Mouse (Mus musculus) kidney, embryonic 14.5 days (tissue): Measurements from ENCODE around the gene Pip5kl1. TPM values are rescaled to one million over a fixed set of nuclear protein-coding genes. Genes with fewer than 3 reads are reported as not detected.

Source experiments
- ATAC-seq: fragments of 200-750 bp; cut with Nextera tagmentation; 2 replicates; pipeline ENCODE4 v1.8.0; 2017; ENCODE audit warnings: moderate number of reproducible peaks, mild to moderate bottlenecking, moderate TSS enrichment, moderate library complexity; ENCODE audit not compliant: low FRiP score, low TSS enrichment
- H3K27ac ChIP-seq: fragments of 300-500 bp; sonication (generic); 2 replicates; pipeline ENCODE4 v1.5.1; 2014; ENCODE audit warnings: low read depth, mild to moderate bottlenecking, low read length, moderate library complexity, mixed read lengths
- H3K27me3 ChIP-seq: fragments of 300-500 bp; sonication (generic); 2 replicates; pipeline ENCODE4 v1.6.1; 2014; ENCODE audit warnings: mild to moderate bottlenecking, low read length; ENCODE audit not compliant: control insufficient read depth, insufficient read depth
- H3K36me3 ChIP-seq: fragments of 300-500 bp; sonication (generic); 2 replicates; pipeline ENCODE4 v1.6.1; 2014; ENCODE audit warnings: low read length, mixed read lengths; ENCODE audit not compliant: control insufficient read depth, insufficient read depth
- H3K4me1 ChIP-seq: fragments of 300-500 bp; sonication (generic); 2 replicates; pipeline ENCODE4 v1.6.1; 2014; ENCODE audit warnings: low read length, mixed read lengths; ENCODE audit not compliant: control insufficient read depth, insufficient read depth
- H3K4me2 ChIP-seq: fragments of 300-500 bp; sonication (generic); replicated peaks from 2 replicates; pipeline ENCODE4 v1.6.1; 2014; ENCODE audit warnings: low read depth, mild to moderate bottlenecking, low read length
- H3K4me3 ChIP-seq: fragments of 300-500 bp; sonication (generic); 2 replicates; pipeline ENCODE4 v1.5.1; 2014; ENCODE audit warnings: mild to moderate bottlenecking, low read length
- H3K9ac ChIP-seq: fragments of 300-500 bp; sonication (generic); 2 replicates; pipeline ENCODE4 v1.6.1; 2014; ENCODE audit warnings: low read depth, mild to moderate bottlenecking, low read length, moderate library complexity
- H3K9me3 ChIP-seq: fragments of 300-500 bp; sonication (generic); 2 replicates; pipeline ENCODE4 v1.6.1; 2016; ENCODE audit warnings: low read length; ENCODE audit not compliant: control insufficient read depth
- WGBS: fragments of 180-500 bp; shearing (Covaris S2); extraction: QIAGEN DNeasy Blood & Tissue Kit; methylation state at CpG from one replicate; pipeline ENCODE4 v1.1.7; 2014; 5-methylcytosine and 5-hydroxymethylcytosine counted together
- polyA plus RNA-seq: library from polyadenylated mRNA; unstranded; fragments of >200 nt; fragmentation: Nextera tagmentation; extraction: Ambion mirVana; gene quantifications from 2 replicates; pipeline ENCODE4 v1.2.1, GENCODE M21; 2014

The Pip5kl1 gene
- polyA plus RNA-seq, 1 experiment from 2014 or later = 2.3 TPM

- Histone ChIP-seq H3K9ac (no peak overlapping the region), H3K4me1 (0 out of 2 replicates have a peak, but pooled peaks cover 3% of the 10 kb centered on the region), H3K4me3 (no peak overlapping the region), H3K27ac (no peak overlapping the region), H3K36me3 (peaks cover 13% of the 10 kb centered on the region; the same call in 1 of the 2 replicates), H3K4me2 (no peak overlapping the region), H3K27me3 (no peaks in the 10 kb centered on the region), H3K9me3 (no peaks in the 10 kb centered on the region)
- WGBS = 56% methylated on average over 7 of the region's 8 CpGs
- 0 out of 2 replicates have a peak, but pooled peaks have one; percentile 36 for ATAC-seq
Measured at GRCm38 (mm10) chr2:32601417-32602065, 26.9 kb downstream of the Pip5kl1 start.

- Histone ChIP-seq H3K36me3 (peaks cover 3% of the 10 kb centered on the region; the same call in 1 of the 2 replicates), H3K27me3 (no peaks in the 10 kb centered on the region), H3K9me3 (no peaks in the 10 kb centered on the region), H3K4me2 (peak overlapping the region; percentile 49), H3K4me1 (peaks cover 4% of the 10 kb centered on the region; the same call in 1 of the 2 replicates), H3K4me3 (peak overlapping the region; percentile 36), H3K27ac (peak overlapping the region; percentile 63; the same call in 1 of the 2 replicates), H3K9ac (0 out of 2 replicates have a peak overlapping the region, but pooled peaks have one; percentile 24)
- WGBS = 1% methylated on average over 11 of the region's 11 CpGs
- ATAC-seq = peak; percentile 68
Measured at GRCm38 (mm10) chr2:32602600-32603054, 28.0 kb downstream of the Pip5kl1 start.

- 50% methylated on average over 10 of the region's 10 CpGs for WGBS
- no peaks in the 10 kb centered on the region for H3K27me3 ChIP-seq
- H3K9ac ChIP-seq = no peak overlapping the region
- no peak for ATAC-seq
- H3K36me3 ChIP-seq = no peaks in the 10 kb centered on the region
- no peak overlapping the region for H3K4me3 ChIP-seq
- H3K4me2 ChIP-seq = no peak overlapping the region
- peaks cover 21% of the 10 kb centered on the region for H3K4me1 ChIP-seq
- H3K9me3 ChIP-seq = no peaks in the 10 kb centered on the region
- H3K27ac ChIP-seq = no peak overlapping the region
Measured at GRCm38 (mm10) chr2:32604631-32605030, 30.0 kb downstream of the Pip5kl1 start.

- WGBS = 13% methylated on average over 48 of the region's 55 CpGs
- peak overlapping the region; percentile 61 for H3K4me3 ChIP-seq
- no peaks in the 10 kb centered on the region for H3K27me3 ChIP-seq
- H3K27ac ChIP-seq = peak overlapping the region; percentile 48; the same call in 1 of the 2 replicates
- H3K4me2 ChIP-seq = peak overlapping the region; percentile 77
- H3K9me3 ChIP-seq = no peaks in the 10 kb centered on the region
- H3K9ac ChIP-seq = peak overlapping the region; percentile 74
- no peaks in the 10 kb centered on the region for H3K36me3 ChIP-seq
- H3K4me1 ChIP-seq = peaks cover 25% of the 10 kb centered on the region
- peak; percentile 78 for ATAC-seq
Measured at GRCm38 (mm10) chr2:32606161-32607142, 31.9 kb downstream of the Pip5kl1 start.

GRCm38 (mm10) chr2:32607262-32607947, 32.8 kb downstream of the Pip5kl1 start:
- 3% methylated on average over 32 of the region's 34 CpGs for WGBS
- peak; percentile 18 for ATAC-seq
- Histone ChIP-seq H3K36me3 (peaks cover 2% of the 10 kb centered on the region; the same call in 1 of the 2 replicates), H3K4me1 (peaks cover 24% of the 10 kb centered on the region), H3K4me3 (peak overlapping the region; percentile 61), H3K9ac (peak overlapping the region; percentile 74), H3K27me3 (no peaks in the 10 kb centered on the region), H3K9me3 (no peaks in the 10 kb centered on the region; the same call in 1 of the 2 replicates), H3K4me2 (peak overlapping the region; percentile 77), H3K27ac (peak overlapping the region; percentile 48; the same call in 1 of the 2 replicates)

- 2% methylated on average over 25 of the region's 25 CpGs for WGBS
- peaks cover 3% of the 10 kb centered on the region; the same call in 1 of the 2 replicates for H3K36me3 ChIP-seq
- peak overlapping the region; percentile 51 for H3K9ac ChIP-seq
- peak overlapping the region; percentile 77; the same call in 1 of the 2 replicates for H3K27ac ChIP-seq
- H3K9me3 ChIP-seq = no peaks in the 10 kb centered on the region; the same call in 1 of the 2 replicates
- peaks cover 24% of the 10 kb centered on the region for H3K4me1 ChIP-seq
- H3K4me2 ChIP-seq = peak overlapping the region; percentile 77
- no peaks in the 10 kb centered on the region for H3K27me3 ChIP-seq
- H3K4me3 ChIP-seq = peak overlapping the region; percentile 61
- ATAC-seq = peak; percentile 63
Measured at GRCm38 (mm10) chr2:32608141-32608777, 33.7 kb downstream of the Pip5kl1 start.

- ATAC-seq = peak; percentile 2; the same call in 1 of the 2 replicates
- Histone ChIP-seq H3K9me3 (no peaks in the 10 kb centered on the region; the same call in 1 of the 2 replicates), H3K27me3 (no peaks in the 10 kb centered on the region), H3K9ac (peak overlapping the region; percentile 51), H3K4me3 (peak overlapping the region; percentile 61), H3K27ac (peak overlapping the region; percentile 77; the same call in 1 of the 2 replicates), H3K36me3 (peaks cover 3% of the 10 kb centered on the region; the same call in 1 of the 2 replicates), H3K4me1 (peaks cover 24% of the 10 kb centered on the region), H3K4me2 (peak overlapping the region; percentile 77)
- WGBS = 39% methylated on average over 18 of the region's 18 CpGs
Measured at GRCm38 (mm10) chr2:32608778-32609435, 34.3 kb downstream of the Pip5kl1 start.
